Mouse (Mus musculus): ENCODE data around the gene Pam16.
A peak's percentile ranks its signal among the peaks of the same experiment; 100 is the strongest.

GRCm38 (mm10) chr16:4667190-4667808 lies 42.5 kb upstream of the Pam16 start:
- TF ChIP-seq CTCF (IDR thresholded peaks at IDR 0.05; ENCODE audit: low read depth, low read length) (peak; percentile 98), EP300 (IDR thresholded peaks at IDR 0.05; ENCODE audit: insufficient read depth, low read depth, low read length) (no peak)
